Mouse (Mus musculus): ENCODE data around the gene Cbx1. TPM values are rescaled to one million over a fixed set of nuclear protein-coding genes. Genes with fewer than 3 reads are reported as not detected.

Cbx1 gene
- polyA plus RNA-seq, 1 experiment, result 1.5 TPM

DNA sequence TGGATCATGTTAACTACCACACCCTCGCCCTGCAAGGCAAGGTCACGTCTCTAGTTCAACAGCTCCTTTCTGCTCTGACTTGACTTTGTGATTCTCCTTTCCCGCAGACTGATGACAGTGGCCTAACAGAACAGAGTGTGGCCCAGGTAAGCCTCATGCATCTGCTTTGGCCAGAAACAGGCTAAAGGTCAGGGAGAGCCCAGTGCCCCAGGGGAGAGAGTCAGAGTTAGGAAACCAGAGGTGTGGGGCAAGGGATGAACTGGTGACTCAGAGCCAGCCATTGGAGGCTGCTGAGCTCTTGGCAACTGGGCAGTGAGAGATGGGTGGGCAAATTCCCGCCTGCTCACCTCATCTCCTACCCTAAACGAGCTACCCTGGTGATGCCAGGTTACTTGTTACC is 68.5 kb downstream of the Cbx1 start:
- peaks cover 7% of the 10 kb centered on the region for H3K27me3 ChIP-seq (ENCODE audit: control insufficient read depth)
- no peaks in the 10 kb centered on the region for H3K9me3 ChIP-seq (ENCODE audit: control insufficient read depth, low read length)
- peaks cover 15% of the 10 kb centered on the region for H3K4me1 ChIP-seq (ENCODE audit: control insufficient read depth)
- no peak for TF ChIP-seq TAL1 (IDR thresholded peaks at IDR 0.05; ENCODE audit: low read length)
- TF ChIP-seq GATA1 (IDR thresholded peaks at IDR 0.05; ENCODE audit: low read length), result no peak
- no peaks in the 10 kb centered on the region for H3K36me3 ChIP-seq (ENCODE audit: control insufficient read depth)
- no peak overlapping the region for H3K4me3 ChIP-seq (replicated peaks)

Other genes with a start within 250 kb of the Cbx1 start
- 1.4 TPM in 2 replicates for gene Snx11, start 11.6 kb upstream of the Cbx1 start, polyA plus RNA-seq (2012)
- 3.7 and 4.6 TPM in 2 replicates for gene Nfe2l1, start 40.8 kb downstream of the Cbx1 start, polyA plus RNA-seq (2012)
- gene Copz2, start 60.7 kb downstream of the Cbx1 start, polyA plus RNA-seq (2012), result 0.20 TPM in 1 of 2 replicates, not detected in the other
- 2.9 and 4.8 TPM in 2 replicates for gene Cdk5rap3, start 127.4 kb downstream of the Cbx1 start, polyA plus RNA-seq (2012)
- 0.95 and 3.0 TPM in 2 replicates for gene Prr15l, start 139.0 kb downstream of the Cbx1 start, polyA plus RNA-seq (2012)
- 42.1 and 83.7 TPM in 2 replicates for gene Pnpo, start 154.9 kb downstream of the Cbx1 start, polyA plus RNA-seq (2012)
- 16.7 and 23.0 TPM in 2 replicates for gene Sp2, start 193.8 kb downstream of the Cbx1 start, polyA plus RNA-seq (2012)
- gene Sp6, start 224.3 kb downstream of the Cbx1 start, polyA plus RNA-seq (2012), result not detected in 2 replicates
- 0.27 and 0.41 TPM in 2 replicates for gene Scrn2, start 240.8 kb downstream of the Cbx1 start, polyA plus RNA-seq (2012)

Data from erythroblast, embryonic 14.5 days (primary cell).